Mouse (Mus musculus) lung, adult 18-20 months (tissue): Measurements from ENCODE around the gene Gm10471.
"Not testable (repeated sequence)": the region's sequence is repeated elsewhere in the genome, so short reads cannot be mapped to it uniquely, and the experiment has no call there.

Source experiments
- DNase-seq, 2 experiments: peaks; one replicate each; pipeline ENCODE4 v3.0.0; 2022; ENCODE audit warnings: mixed read lengths in 2 of 2

Gene Gm10471

GRCm38 (mm10) chr5:26089191-26089590 lies at the start of gene Gm10471:
Gm10471 (minus strand) TSS chr5:26089291.
- DNase-seq, result not testable (repeated sequence)

GRCm38 (mm10) chr5:26121321-26121720 lies 32.2 kb upstream of the Gm10471 start, which contains the start of gene Gm10220:
Gm10220 (minus strand) TSS chr5:26121421.
- not testable (repeated sequence) for DNase-seq

GRCm38 (mm10) chr5:26105262-26105661 lies 16.2 kb upstream of the Gm10471 start, which contains the start of gene 5031410I06Rik:
5031410I06Rik (minus strand) TSS chr5:26105362.
- DNase-seq, result not testable (repeated sequence)

- DNase-seq, result not testable (repeated sequence)
Measured at GRCm38 (mm10) chr5:26079023-26079422, 10.1 kb downstream of the Gm10471 start.

GRCm38 (mm10) chr5:26070716-26071115 lies 18.4 kb downstream of the Gm10471 start:
- no peak for DNase-seq

GRCm38 (mm10) chr5:26058481-26058880 lies 30.6 kb downstream of the Gm10471 start, which contains the start of gene Gm7347:
Gm7347 (minus strand) TSS chr5:26058581.
- not testable (repeated sequence) for DNase-seq

GRCm38 (mm10) chr5:26039458-26039857 lies 49.6 kb downstream of the Gm10471 start, which contains the start of gene Speer4a:
Speer4a (minus strand) TSS chr5:26039558.
- not testable (repeated sequence) for DNase-seq
